Mouse (Mus musculus) cortical plate, adult 2 months (tissue): ENCODE measurements around the gene Bach2.

Experiments used
- CTCF ChIP-seq: fragments of 200-500 bp; IDR thresholded peaks from 2 replicates; pipeline ENCODE4 v1.5.1; 2011; ENCODE audit warnings: mild to moderate bottlenecking, control low read depth, low read length; ENCODE audit not compliant: insufficient read depth; ENCODE audit errors: extremely low read depth
- POLR2A ChIP-seq: fragments of 200-500 bp; IDR thresholded peaks from 2 replicates; pipeline ENCODE4 v1.6.1; 2011; ENCODE audit warnings: mild to moderate bottlenecking, low read length, control low read depth; ENCODE audit not compliant: insufficient read depth; ENCODE audit errors: extremely low read depth

DNA sequence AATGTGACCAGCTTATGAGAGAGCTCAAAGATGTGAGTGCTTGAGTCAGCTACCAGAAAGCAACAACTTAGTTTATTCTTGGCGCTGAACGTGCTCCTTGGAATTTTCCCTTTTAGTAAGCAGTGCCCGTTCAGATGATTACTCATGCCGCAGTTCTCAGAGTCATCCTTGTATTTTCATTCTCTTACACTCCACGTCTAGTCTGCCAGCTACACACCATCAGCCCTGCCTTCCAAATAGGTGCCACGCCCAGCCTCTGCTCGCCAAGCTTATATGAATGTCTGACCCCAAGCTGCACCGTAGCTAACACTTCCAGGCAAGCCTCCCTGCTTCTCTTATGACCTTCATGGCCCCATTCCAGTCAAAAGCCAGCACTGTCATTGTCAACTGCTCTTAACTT is 227.4 kb downstream of the Bach2 start:
- TF ChIP-seq POLR2A = no peak
- TF ChIP-seq CTCF = no peak
